Mouse (Mus musculus) bone marrow, adult 2 months (tissue): ENCODE measurements around the gene Traf4. TPM values are rescaled to one million over a fixed set of nuclear protein-coding genes. Genes with fewer than 3 reads are reported as not detected.

Experiments
- H3K27ac ChIP-seq: fragments of 200-500 bp; 2 replicates; pipeline ENCODE4 v1.5.1; 2012; ENCODE audit warnings: low read depth, mild to moderate bottlenecking, control low read depth, inconsistent platforms, low read length; ENCODE audit not compliant: control insufficient read depth, poor library complexity, insufficient read depth
- H3K4me1 ChIP-seq: fragments of 200-500 bp; 2 replicates; pipeline ENCODE4 v1.6.1; 2011; ENCODE audit warnings: low read length; ENCODE audit not compliant: control insufficient read depth, insufficient read depth
- H3K4me3 ChIP-seq: fragments of 200-500 bp; replicated peaks from 2 replicates; pipeline ENCODE3; 2011; ENCODE audit warnings: mild to moderate bottlenecking, low read depth, low read length, control low read depth; ENCODE audit not compliant: control insufficient read depth
- CTCF ChIP-seq: fragments of 200-500 bp; IDR thresholded peaks from 2 replicates; pipeline ENCODE4 v1.5.1; 2011; ENCODE audit warnings: low read length, control low read depth; ENCODE audit not compliant: control insufficient read depth, insufficient read depth
- POLR2A ChIP-seq: fragments of 200-500 bp; IDR thresholded peaks from 2 replicates; pipeline ENCODE4 v1.6.1; 2011; ENCODE audit warnings: low read depth, mild to moderate bottlenecking, control low read depth, low read length, borderline replicate concordance; ENCODE audit not compliant: control insufficient read depth
- WGBS: fragments of 180-500 bp; shearing (Covaris S2); methylation state at CpG from one replicate; pipeline ENCODE4 v1.1.7; 2018; 5-methylcytosine and 5-hydroxymethylcytosine counted together
- polyA plus RNA-seq: library from polyadenylated mRNA; stranded (reverse); fragments of >200 nt; gene quantifications from 2 replicates; pipeline ENCODE4 v1.2.4, GENCODE M21; 2011; ENCODE audit warnings: low replicate concordance; ENCODE audit not compliant: missing spikeins, insufficient read depth, insufficient read length

Traf4 gene
- polyA plus RNA-seq, 1 experiment = 30.0 TPM

GRCm38 (mm10) chr11:78164604-78164923 lies 825 bp downstream of the Traf4 start:
- H3K4me1 ChIP-seq = peaks cover 3% of the 10 kb centered on the region; the same call in 1 of the 2 replicates
- H3K27ac ChIP-seq = peak overlapping the region; percentile 64; the same call in 1 of the 2 replicates
- TF ChIP-seq POLR2A = no peak
- TF ChIP-seq CTCF = no peak
- H3K4me3 ChIP-seq = peak overlapping the region; percentile 65
- under 1% methylated on average over 14 of the region's 14 CpGs for WGBS

- H3K4me1 ChIP-seq = peaks cover 1% of the 10 kb centered on the region; the same call in 1 of the 2 replicates
- peak overlapping the region; percentile 12; the same call in 1 of the 2 replicates for H3K27ac ChIP-seq
- H3K4me3 ChIP-seq = peak overlapping the region; percentile 65
- 2% methylated on average over 22 of the region's 22 CpGs for WGBS
- TF ChIP-seq POLR2A = no peak
- no peak for TF ChIP-seq CTCF
These were observed 1.4 kb downstream of the Traf4 start for GRCm38 (mm10) chr11:78163681-78164603.

- TF ChIP-seq CTCF = no peak
- TF ChIP-seq POLR2A = no peak
- no peak overlapping the region for H3K27ac ChIP-seq
- H3K4me1 ChIP-seq = no peaks in the 10 kb centered on the region; the same call in 1 of the 2 replicates
- WGBS = 92% methylated on average over 2 of the region's 2 CpGs
- peak overlapping the region; percentile 4 for H3K4me3 ChIP-seq
These were observed 2.3 kb downstream of the Traf4 start for GRCm38 (mm10) chr11:78163045-78163444.

- TF ChIP-seq POLR2A = no peak
- no peak for TF ChIP-seq CTCF
- Histone ChIP-seq H3K4me3 (no peak overlapping the region), H3K4me1 (no peaks in the 10 kb centered on the region; the same call in 1 of the 2 replicates), H3K27ac (no peak overlapping the region)
- 76% methylated on average over 6 of the region's 6 CpGs for WGBS
These were observed 2.9 kb downstream of the Traf4 start for GRCm38 (mm10) chr11:78162504-78162903.

- H3K4me1 ChIP-seq = no peaks in the 10 kb centered on the region; the same call in 1 of the 2 replicates
- 18% methylated on average over 4 of the region's 4 CpGs for WGBS
- H3K4me3 ChIP-seq = no peak overlapping the region
- TF ChIP-seq CTCF (no peak), POLR2A (no peak)
- no peak overlapping the region for H3K27ac ChIP-seq
These were observed 3.4 kb downstream of the Traf4 start for GRCm38 (mm10) chr11:78161968-78162367.

- Histone ChIP-seq H3K4me1 (no peaks in the 10 kb centered on the region; the same call in 1 of the 2 replicates), H3K27ac (no peak overlapping the region), H3K4me3 (no peak overlapping the region)
- no peak for TF ChIP-seq CTCF
- TF ChIP-seq POLR2A = no peak
- WGBS = 83% methylated on average over 14 of the region's 14 CpGs
These were observed 4.2 kb downstream of the Traf4 start for GRCm38 (mm10) chr11:78161169-78161568.

- H3K4me3 ChIP-seq = no peak overlapping the region
- H3K4me1 ChIP-seq = no peaks in the 10 kb centered on the region; the same call in 1 of the 2 replicates
- TF ChIP-seq POLR2A = no peak
- no peak for TF ChIP-seq CTCF
- WGBS = 92% methylated on average over 3 of the region's 3 CpGs
- H3K27ac ChIP-seq = no peak overlapping the region; the same call in 1 of the 2 replicates
These were observed 4.7 kb downstream of the Traf4 start for GRCm38 (mm10) chr11:78160675-78161074.

GRCm38 (mm10) chr11:78160171-78160570 lies 5.2 kb downstream of the Traf4 start:
- Histone ChIP-seq H3K4me1 (no peaks in the 10 kb centered on the region; the same call in 1 of the 2 replicates), H3K27ac (no peak overlapping the region), H3K4me3 (no peak overlapping the region)
- WGBS = 92% methylated on average over 18 of the region's 18 CpGs
- TF ChIP-seq POLR2A (no peak), CTCF (no peak)

GRCm38 (mm10) chr11:78159557-78159956 lies 5.8 kb downstream of the Traf4 start:
- Histone ChIP-seq H3K4me1 (no peaks in the 10 kb centered on the region; the same call in 1 of the 2 replicates), H3K4me3 (no peak overlapping the region), H3K27ac (no peak overlapping the region)
- WGBS = 93% methylated on average over 7 of the region's 7 CpGs
- TF ChIP-seq CTCF (no peak), POLR2A (no peak)
